Mouse (Mus musculus) inflammation-experienced regulatory T-cells (primary cell): ENCODE measurements around the gene Ppm1f. TPM values are rescaled to one million over a fixed set of nuclear protein-coding genes. Genes with fewer than 3 reads are reported as not detected.

Source experiments
- polyA plus RNA-seq, 2 experiments: library from polyadenylated mRNA; unstranded; fragments of 100-300 nt; shearing (Covaris generic); gene quantifications; one replicate each; pipeline ENCODE4 v1.2.1; 2017

Ppm1f gene
- 10 to 100 TPM; 14.3 to 32.9 TPM for polyA plus RNA-seq

GRCm38 (mm10) chr16:16896382-16897055, at the start of gene Ppm1f:
TSS of gene Ppm1f (plus strand) at chr16:16896469.

GRCm38 (mm10) chr16:16863978-16864377, 32.3 kb upstream of the Ppm1f start, which contains the start of gene Igll1:
TSS of gene Igll1 (minus strand) at chr16:16863985.

GRCm38 (mm10) chr16:16870617-16871331, 25.5 kb upstream of the Ppm1f start, which contains the start of the genes Top3b and Vpreb1:
TSS of gene Top3b (plus strand) at chr16:16870736.
TSS of gene Vpreb1 (minus strand) at chr16:16870843.

Other genes starting within 250 kb of the Ppm1f start
- not detected for gene Olfr19, start 220.1 kb upstream of the Ppm1f start, polyA plus RNA-seq
- 1 to 10 TPM in 1 of 2 experiments, not detected in 1; 2.0 TPM for gene Spag6l, start 67.0 kb upstream of the Ppm1f start, polyA plus RNA-seq
- gene Igll1, start 32.5 kb upstream of the Ppm1f start, polyA plus RNA-seq = under 1 TPM; 0.64 to 0.81 TPM
- 100 to 1,000 TPM in 1 of 2 experiments, 10 to 100 TPM in 1; 99.8 to 110 TPM for gene Top3b, start 25.7 kb upstream of the Ppm1f start, polyA plus RNA-seq
- 1 to 10 TPM; 1.2 to 1.8 TPM for gene Vpreb1, start 25.6 kb upstream of the Ppm1f start, polyA plus RNA-seq
- 100 to 1,000 TPM; 173 to 203 TPM for gene Mapk1, start 86.9 kb downstream of the Ppm1f start, polyA plus RNA-seq
- 10 to 100 TPM in 1 of 2 experiments, 1 to 10 TPM in 1; 3.4 to 10.1 TPM for gene Ypel1, start 173.2 kb downstream of the Ppm1f start, polyA plus RNA-seq
- gene Ppil2, start 214.8 kb downstream of the Ppm1f start, polyA plus RNA-seq = 100 to 1,000 TPM; 210 to 226 TPM
- gene 2610318N02Rik, start 228.7 kb downstream of the Ppm1f start, polyA plus RNA-seq = 1 to 10 TPM; 1.5 to 3.5 TPM
- gene Sdf2l1, start 235.9 kb downstream of the Ppm1f start, polyA plus RNA-seq = 10 to 100 TPM; 33.7 to 37.7 TPM
- gene Ydjc, start 248.2 kb downstream of the Ppm1f start, polyA plus RNA-seq = 10 to 100 TPM in 1 of 2 experiments, 1 to 10 TPM in 1; 9.6 to 14.8 TPM